Mouse (Mus musculus) urinary bladder, postnatal 25 days (tissue): ENCODE data around the gene Enpep.

Experiments used
- DNase-seq: peaks from one replicate; pipeline ENCODE4 v3.0.0; 2022; ENCODE audit warnings: low spot score

Gene Enpep

GRCm38 (mm10) chr3:129332586-129332985 is at the start of gene Enpep:
Gene Enpep, minus strand, starts transcription at chr3:129332720.
- DNase-seq, result no peak

GRCm38 (mm10) chr3:129379109-129379508 is 46.6 kb upstream of the Enpep start:
- no peak for DNase-seq

GRCm38 (mm10) chr3:129375087-129375486 is 42.6 kb upstream of the Enpep start:
- no peak for DNase-seq

- no peak for DNase-seq
These were observed 40.6 kb upstream of the Enpep start for GRCm38 (mm10) chr3:129373108-129373507.

- DNase-seq, result no peak
These were observed 37.0 kb upstream of the Enpep start for GRCm38 (mm10) chr3:129369491-129369890.

- no peak for DNase-seq
These were observed 33.4 kb upstream of the Enpep start for GRCm38 (mm10) chr3:129365919-129366318.

- DNase-seq, result no peak
These were observed 32.4 kb upstream of the Enpep start for GRCm38 (mm10) chr3:129364818-129365390.

- no peak for DNase-seq
These were observed 30.9 kb upstream of the Enpep start for GRCm38 (mm10) chr3:129363426-129363825.

GRCm38 (mm10) chr3:129358115-129358514 is 25.6 kb upstream of the Enpep start:
- no peak for DNase-seq

- no peak for DNase-seq
These were observed 21.4 kb upstream of the Enpep start for GRCm38 (mm10) chr3:129353901-129354300.

- DNase-seq, result no peak
These were observed 18.9 kb upstream of the Enpep start for GRCm38 (mm10) chr3:129351320-129351877.

- no peak for DNase-seq
These were observed 14.8 kb upstream of the Enpep start for GRCm38 (mm10) chr3:129347277-129347676.

- DNase-seq, result no peak
These were observed 10.2 kb upstream of the Enpep start for GRCm38 (mm10) chr3:129342767-129343166.

- no peak for DNase-seq
These were observed 8.5 kb upstream of the Enpep start for GRCm38 (mm10) chr3:129341066-129341465.

GRCm38 (mm10) chr3:129338296-129339091 is 6.0 kb upstream of the Enpep start:
- DNase-seq, result no peak

- no peak for DNase-seq
These were observed 378 bp downstream of the Enpep start for GRCm38 (mm10) chr3:129332142-129332541.

- DNase-seq, result no peak
These were observed 1.1 kb downstream of the Enpep start for GRCm38 (mm10) chr3:129331427-129331826.

- DNase-seq, result no peak
These were observed 4.5 kb downstream of the Enpep start for GRCm38 (mm10) chr3:129328056-129328455.

GRCm38 (mm10) chr3:129321585-129321984 is 10.9 kb downstream of the Enpep start:
- DNase-seq, result no peak

- no peak for DNase-seq
These were observed 15.3 kb downstream of the Enpep start for GRCm38 (mm10) chr3:129317032-129317729.

GRCm38 (mm10) chr3:129313671-129314415 is 18.7 kb downstream of the Enpep start:
- no peak for DNase-seq

GRCm38 (mm10) chr3:129313221-129313620 is 19.3 kb downstream of the Enpep start:
- no peak for DNase-seq
